Mouse (Mus musculus): Measurements from ENCODE around the gene Lst1. TPM values are rescaled to one million over a fixed set of nuclear protein-coding genes. Genes with fewer than 3 reads are reported as not detected.

Gene Lst1
- 38.1 to 43.3 TPM (median 40.2 TPM) in 4 replicates for total RNA-seq (2023; ENCODE audit: inconsistent age)

GRCm38 (mm10) chr17:35187959-35188610 lies at the start of gene Lst1:
Lst1 (minus strand) TSS chr17:35188439.

GRCm38 (mm10) chr17:35235614-35236389 lies 47.6 kb upstream of the Lst1 start, which contains the start of gene Nfkbil1:
Nfkbil1 (minus strand) TSS chr17:35235792.

DNA sequence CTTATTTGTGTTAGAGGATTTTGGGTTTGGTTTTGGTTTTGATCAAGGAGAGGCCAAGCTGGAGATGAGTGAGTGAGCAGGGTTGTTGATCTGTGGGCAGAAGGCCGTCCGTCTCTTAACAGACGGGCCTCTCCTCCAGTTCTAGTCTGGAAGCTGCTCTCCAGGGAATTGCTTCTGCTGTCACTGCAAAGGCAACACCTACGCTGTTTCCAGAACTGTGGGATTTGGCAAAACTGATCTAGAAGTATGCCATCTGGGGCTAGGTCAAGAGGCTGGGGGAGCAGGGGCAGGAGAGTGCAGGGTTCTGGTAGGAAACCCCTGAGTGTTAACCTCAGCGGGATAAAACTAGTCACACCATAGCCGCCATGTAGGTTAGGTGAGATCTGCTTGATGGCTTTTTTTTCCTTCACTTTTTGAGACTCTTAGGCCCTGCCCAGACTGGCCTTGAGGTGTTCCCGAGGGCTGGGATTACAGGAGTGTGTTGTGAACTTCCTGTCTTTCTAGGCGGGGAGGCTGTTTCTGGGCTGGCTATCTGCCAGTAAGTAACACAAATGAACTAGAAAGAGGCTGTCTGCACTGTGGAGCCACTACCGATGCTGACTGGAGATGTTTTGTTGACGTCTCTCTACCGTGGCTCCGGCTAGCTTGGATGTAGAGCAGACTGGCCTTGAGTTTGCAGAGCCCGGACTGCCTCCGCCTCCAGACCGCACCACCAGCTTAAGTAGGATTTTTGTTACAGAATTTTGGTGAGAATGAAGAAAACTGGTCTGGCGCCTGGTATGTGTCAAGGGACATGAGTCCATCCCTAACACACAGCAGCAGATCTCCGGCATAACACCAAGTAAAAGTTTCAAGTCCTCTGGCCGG lies 45.1 kb upstream of the Lst1 start, which contains the start of gene Atp6v1g2:
Gene Atp6v1g2, plus strand, starts transcription at position 547 of the 867 bp plus-strand sequence.

GRCm38 (mm10) chr17:35220156-35220952 lies 32.1 kb upstream of the Lst1 start, which contains the start of gene Gm16181:
Gm16181 (plus strand) TSS chr17:35220834.

GRCm38 (mm10) chr17:35204494-35205379 lies 16.5 kb upstream of the Lst1 start, which contains the start of gene Lta:
Lta (minus strand) TSS chr17:35205351.

GRCm38 (mm10) chr17:35201787-35202186 lies 13.5 kb upstream of the Lst1 start, which contains the start of gene Tnf:
Tnf (minus strand) TSS chr17:35202007.

DNA sequence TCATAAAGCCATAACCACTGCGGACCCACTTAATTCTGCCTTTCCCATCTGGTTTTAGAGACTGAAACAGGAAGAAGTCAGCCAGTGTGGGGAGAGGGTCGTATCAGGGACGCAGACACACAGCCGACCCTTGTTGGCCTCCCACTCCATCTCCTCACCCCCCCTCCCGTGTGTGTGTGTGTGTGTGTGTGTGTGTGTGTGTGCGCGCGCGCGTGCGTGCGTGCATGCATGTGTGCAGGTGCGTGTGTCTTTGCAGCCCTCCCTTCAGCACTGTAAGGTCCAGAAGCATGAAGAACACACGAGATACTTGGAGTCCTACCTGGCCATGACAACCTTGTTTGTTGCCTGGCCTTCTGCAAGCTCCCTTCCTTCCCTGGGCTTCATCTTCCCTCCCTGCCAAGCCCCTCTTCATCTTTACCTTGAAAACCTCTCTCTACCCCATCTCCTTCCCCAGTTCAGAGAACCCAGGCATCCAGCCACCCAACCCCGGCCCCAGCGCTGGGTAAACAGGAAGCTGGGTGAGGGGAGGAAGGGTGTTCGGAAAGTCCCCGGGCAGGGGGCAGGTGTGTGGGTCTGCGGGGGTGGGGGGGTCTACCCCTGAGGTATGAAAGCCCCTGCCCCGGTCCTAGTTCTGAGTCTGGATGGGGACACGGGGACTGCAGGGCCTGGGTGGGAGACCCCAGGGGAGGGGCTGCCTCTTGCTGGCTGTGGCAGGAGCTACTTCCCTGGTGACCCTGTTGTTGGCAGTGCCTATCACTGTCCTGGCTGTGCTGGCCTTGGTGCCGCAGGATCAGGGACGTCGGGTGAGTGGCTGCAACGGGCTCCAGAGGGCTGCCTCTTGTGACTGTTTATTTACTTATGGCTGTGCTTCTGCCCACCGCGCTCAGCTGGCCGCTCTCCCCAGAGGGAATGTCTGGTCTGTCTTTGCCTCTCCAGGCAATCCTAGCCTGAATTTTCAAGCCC lies 5.9 kb upstream of the Lst1 start, which contains the start of gene Ltb:
Gene Ltb, plus strand, starts transcription at position 559 of the 963 bp plus-strand sequence.

DNA sequence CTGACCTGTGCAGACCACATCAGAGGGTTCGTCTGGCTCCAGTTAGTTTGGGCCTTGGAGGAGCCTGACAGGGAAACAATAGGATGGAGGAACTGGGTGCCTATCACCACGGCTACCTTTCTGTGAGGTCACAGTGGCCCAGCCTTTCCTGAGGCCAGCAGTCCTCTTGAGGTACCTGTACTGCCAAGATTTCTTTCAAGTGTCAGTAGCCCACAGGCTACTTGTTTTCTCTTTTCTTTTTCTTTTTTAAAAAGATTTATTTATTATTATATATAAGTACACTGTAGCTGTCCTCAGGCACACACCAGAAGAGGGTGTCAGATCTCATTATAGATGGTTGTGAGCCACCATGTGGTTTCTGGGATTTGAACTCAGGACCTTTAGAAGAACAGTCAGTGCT lies 12.3 kb downstream of the Lst1 start, which contains the start of gene Aif1:
Gene Aif1, minus strand, starts transcription at position 101 of the 400 bp plus-strand sequence.

DNA sequence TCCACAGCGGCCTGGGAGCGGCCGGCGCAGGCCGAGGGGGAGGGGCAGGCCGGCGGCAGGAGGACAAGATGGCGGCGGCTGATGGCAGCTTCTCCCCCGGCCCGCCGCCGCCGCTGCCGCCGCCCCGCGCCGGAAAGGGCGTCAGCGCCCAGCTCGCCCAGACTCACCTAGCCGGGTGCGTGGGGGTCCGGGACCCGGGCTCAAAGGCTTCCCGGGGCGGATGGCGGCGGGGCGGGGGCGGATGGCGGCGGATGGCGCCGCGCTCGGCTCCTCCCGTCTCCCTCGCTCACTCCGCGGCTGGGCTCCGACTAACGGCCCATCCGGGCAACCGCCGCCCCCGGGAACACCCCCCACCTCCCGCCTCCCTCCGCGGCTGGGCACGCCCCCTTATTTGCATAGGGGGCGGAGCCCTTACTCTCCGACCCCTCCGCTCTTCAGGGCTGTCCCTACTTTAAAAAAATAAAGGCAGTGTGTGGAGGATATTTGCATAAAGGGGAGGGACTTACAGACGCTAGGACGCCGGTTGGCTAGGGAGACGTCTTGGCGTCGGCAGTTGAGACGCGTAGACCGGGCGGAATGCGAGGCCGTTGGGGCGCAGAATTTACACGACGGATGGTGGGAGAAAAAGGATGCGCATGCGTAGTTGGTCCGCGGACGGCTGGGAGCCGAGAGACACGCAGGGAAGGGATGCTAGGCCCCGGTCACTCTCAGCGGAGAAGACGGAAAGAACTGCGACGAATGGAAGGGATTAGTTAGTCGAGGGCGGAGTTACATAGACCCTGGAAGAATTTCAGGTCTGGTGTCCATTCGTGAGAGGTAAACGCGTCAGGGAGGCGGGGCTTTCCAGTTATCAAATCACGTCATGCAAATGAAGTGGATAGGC lies 23.4 kb downstream of the Lst1 start, which contains the start of gene Prrc2a:
Gene Prrc2a, minus strand, starts transcription at position 330 of the 883 bp plus-strand sequence.

Other genes starting within 250 kb of the Lst1 start
- gene Hspa1b, start 229.2 kb downstream of the Lst1 start, total RNA-seq (2023; ENCODE audit: inconsistent age), result 17.8 to 62.2 TPM (median 28.7 TPM) in 4 replicates
- not detected in 4 replicates for gene Gm20481, start 218.5 kb downstream of the Lst1 start, total RNA-seq (2023; ENCODE audit: inconsistent age)
- 10.4 to 29.3 TPM (median 20.1 TPM) in 4 replicates for gene Hspa1a, start 216.3 kb downstream of the Lst1 start, total RNA-seq (2023; ENCODE audit: inconsistent age)
- 0.21 to 0.38 TPM in 2 of 4 replicates, not detected in the others for gene Hspa1l, start 215.7 kb downstream of the Lst1 start, total RNA-seq (2023; ENCODE audit: inconsistent age)
- gene Lsm2, start 206.6 kb downstream of the Lst1 start, total RNA-seq (2023; ENCODE audit: inconsistent age), result 30.0 to 37.2 TPM (median 32.0 TPM) in 4 replicates
- 269 to 300 TPM (median 290 TPM) in 4 replicates for gene Vars, start 187.5 kb downstream of the Lst1 start, total RNA-seq (2023; ENCODE audit: inconsistent age)
- 0.16 to 0.54 TPM (median 0.25 TPM) in 4 replicates for gene Vwa7, start 171.9 kb downstream of the Lst1 start, total RNA-seq (2023; ENCODE audit: inconsistent age)
- 3.4 to 6.4 TPM (median 4.6 TPM) in 4 replicates for gene Sapcd1, start 160.4 kb downstream of the Lst1 start, total RNA-seq (2023; ENCODE audit: inconsistent age)
- 6.1 to 10.5 TPM (median 9.2 TPM) in 4 replicates for gene Msh5, start 141.7 kb downstream of the Lst1 start, total RNA-seq (2023; ENCODE audit: inconsistent age)
- gene Clic1, start 138.5 kb downstream of the Lst1 start, total RNA-seq (2023; ENCODE audit: inconsistent age), result 196 to 218 TPM (median 210 TPM) in 4 replicates
- gene Ddah2, start 129.4 kb downstream of the Lst1 start, total RNA-seq (2023; ENCODE audit: inconsistent age), result 2.6 to 4.8 TPM (median 4.2 TPM) in 4 replicates
- not detected in 4 replicates for gene Ly6g6c, start 123.1 kb downstream of the Lst1 start, total RNA-seq (2023; ENCODE audit: inconsistent age)
- 0.45 TPM in 1 of 4 replicates, not detected in the others for gene Mpig6b, start 122.3 kb downstream of the Lst1 start, total RNA-seq (2023; ENCODE audit: inconsistent age)
- gene Ly6g6e, start 111.5 kb downstream of the Lst1 start, total RNA-seq (2023; ENCODE audit: inconsistent age), result not detected in 4 replicates
- not detected in 4 replicates for gene Ly6g6d, start 110.4 kb downstream of the Lst1 start, total RNA-seq (2023; ENCODE audit: inconsistent age)
- gene Ly6g6f, start 102.8 kb downstream of the Lst1 start, total RNA-seq (2023; ENCODE audit: inconsistent age), result not detected in 4 replicates
- gene Abhd16a, start 99.2 kb downstream of the Lst1 start, total RNA-seq (2023; ENCODE audit: inconsistent age), result 76.3 to 80.8 TPM (median 77.2 TPM) in 4 replicates
- gene Ly6g5c, start 80.2 kb downstream of the Lst1 start, total RNA-seq (2023; ENCODE audit: inconsistent age), result not detected in 4 replicates
- 0.93 to 1.6 TPM (median 1.2 TPM) in 4 replicates for gene Ly6g5b, start 73.0 kb downstream of the Lst1 start, total RNA-seq (2023; ENCODE audit: inconsistent age)
- 24.7 to 31.8 TPM (median 30.3 TPM) in 4 replicates for gene Gpank1, start 67.0 kb downstream of the Lst1 start, total RNA-seq (2023; ENCODE audit: inconsistent age)
- gene Csnk2b, start 66.4 kb downstream of the Lst1 start, total RNA-seq (2023; ENCODE audit: inconsistent age), result 121 to 143 TPM (median 135 TPM) in 4 replicates
- gene D17H6S53E, start 62.1 kb downstream of the Lst1 start, total RNA-seq (2023; ENCODE audit: inconsistent age), result 10.6 to 19.4 TPM (median 13.7 TPM) in 4 replicates
- 0.51 to 2.8 TPM (median 0.69 TPM) in 3 of 4 replicates, not detected in the other for gene Apom, start 56.4 kb downstream of the Lst1 start, total RNA-seq (2023; ENCODE audit: inconsistent age)
- gene Bag6, start 53.3 kb downstream of the Lst1 start, total RNA-seq (2023; ENCODE audit: inconsistent age), result 446 to 480 TPM (median 464 TPM) in 4 replicates
- 328 to 347 TPM (median 341 TPM) in 4 replicates for gene Prrc2a, start 23.5 kb downstream of the Lst1 start, total RNA-seq (2023; ENCODE audit: inconsistent age)
- 4.4 to 9.9 TPM (median 8.0 TPM) in 4 replicates for gene Aif1, start 12.4 kb downstream of the Lst1 start, total RNA-seq (2023; ENCODE audit: inconsistent age)
- 564 to 668 TPM (median 599 TPM) in 4 replicates for gene Ltb, start 6.0 kb upstream of the Lst1 start, total RNA-seq (2023; ENCODE audit: inconsistent age)
- gene Tnf, start 13.6 kb upstream of the Lst1 start, total RNA-seq (2023; ENCODE audit: inconsistent age), result 9.9 to 12.7 TPM (median 11.2 TPM) in 4 replicates
- gene Lta, start 16.9 kb upstream of the Lst1 start, total RNA-seq (2023; ENCODE audit: inconsistent age), result 31.8 to 44.1 TPM (median 36.1 TPM) in 4 replicates
- gene Gm16181, start 32.4 kb upstream of the Lst1 start, total RNA-seq (2023; ENCODE audit: inconsistent age), result not detected in 4 replicates
- gene Atp6v1g2, start 45.2 kb upstream of the Lst1 start, total RNA-seq (2023; ENCODE audit: inconsistent age), result 1.6 to 2.5 TPM (median 2.1 TPM) in 4 replicates
- gene Nfkbil1, start 47.4 kb upstream of the Lst1 start, total RNA-seq (2023; ENCODE audit: inconsistent age), result 13.3 to 15.9 TPM (median 13.7 TPM) in 4 replicates
- gene Ddx39b, start 53.3 kb upstream of the Lst1 start, total RNA-seq (2023; ENCODE audit: inconsistent age), result 432 to 470 TPM (median 447 TPM) in 4 replicates
- 1,753 to 1,919 TPM (median 1,880 TPM) in 4 replicates for gene H2-D1, start 74.3 kb upstream of the Lst1 start, total RNA-seq (2023; ENCODE audit: inconsistent age)
- gene H2-Q1, start 132.0 kb upstream of the Lst1 start, total RNA-seq (2023; ENCODE audit: inconsistent age), result 11.8 to 16.3 TPM (median 15.1 TPM) in 4 replicates
- gene H2-Q2, start 153.8 kb upstream of the Lst1 start, total RNA-seq (2023; ENCODE audit: inconsistent age), result 6.7 to 12.2 TPM (median 10.3 TPM) in 4 replicates
- 342 to 364 TPM (median 361 TPM) in 4 replicates for gene H2-Q4, start 191.2 kb upstream of the Lst1 start, total RNA-seq (2023; ENCODE audit: inconsistent age)
- 271 to 340 TPM (median 322 TPM) in 4 replicates for gene H2-Q6, start 236.4 kb upstream of the Lst1 start, total RNA-seq (2023; ENCODE audit: inconsistent age)

Data from B cell, adult (primary cell).